Comparison of ENCODE assay signal across 8 mouse cellular contexts in the genomic region with DNA sequence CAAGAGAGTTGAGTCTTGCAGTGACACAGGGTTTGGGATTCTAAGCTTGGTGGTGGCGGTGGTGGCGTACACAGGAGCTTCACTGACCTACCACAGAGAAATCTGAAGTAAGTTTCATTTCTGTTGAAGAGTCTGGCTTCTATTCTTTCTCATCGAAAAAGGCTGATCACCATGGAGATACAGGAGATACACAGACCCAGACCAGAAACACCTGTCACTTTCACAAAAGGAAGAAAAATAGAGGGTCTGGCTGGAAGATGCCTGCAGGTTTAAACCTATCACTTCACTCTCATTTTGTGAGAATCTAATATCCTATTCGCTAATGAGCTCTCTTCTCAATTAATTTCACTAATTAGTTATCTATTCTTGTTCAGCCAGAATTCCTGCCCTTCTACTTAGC. TPM values are rescaled to one million over a fixed set of nuclear protein-coding genes. Genes with fewer than 3 reads are reported as not detected.
DNase-seq lines count a peak whose midpoint lies in the region; ATAC-seq lines count a peak whose summit lies in the region.

No protein-coding gene starts in this region.

- H3K4me2 ChIP-seq in kidney, embryonic 16.5 days (replicated peaks; ENCODE audit: low read depth, low read length): peak overlapping the region; percentile 80
- peak overlapping the region; percentile 89 for H3K4me2 ChIP-seq in embryonic facial prominence, embryonic 13.5 days
- peak overlapping the region; percentile 90 for H3K4me2 ChIP-seq in intestine, embryonic 16.5 days (ENCODE audit: low read depth, low read length)
- peak overlapping the region; percentile 82 for H3K4me2 ChIP-seq in neural tube, embryonic 12.5 days (replicated peaks)

- H3K27ac ChIP-seq in kidney, embryonic 16.5 days (ENCODE audit: low read length): no peak overlapping the region
- H3K27ac ChIP-seq in embryonic facial prominence, embryonic 13.5 days: no peak overlapping the region
- H3K27ac ChIP-seq in intestine, embryonic 16.5 days (ENCODE audit: low read length): no peak overlapping the region
- H3K27ac ChIP-seq in neural tube, embryonic 12.5 days: no peak overlapping the region

- H3K9ac ChIP-seq in kidney, embryonic 16.5 days (replicated peaks; ENCODE audit: low read length): 0 out of 2 replicates have a peak overlapping the region, but pooled peaks have one; percentile 91
- no peak overlapping the region for H3K9ac ChIP-seq in embryonic facial prominence, embryonic 13.5 days
- no peak overlapping the region for H3K9ac ChIP-seq in intestine, embryonic 16.5 days (ENCODE audit: low read depth, low read length)
- no peak overlapping the region for H3K9ac ChIP-seq in neural tube, embryonic 12.5 days

- H3K9me3 ChIP-seq in kidney, embryonic 16.5 days (ENCODE audit: low read length): no peaks in the 10 kb centered on the region
- H3K9me3 ChIP-seq in embryonic facial prominence, embryonic 13.5 days: no peaks in the 10 kb centered on the region
- no peaks in the 10 kb centered on the region for H3K9me3 ChIP-seq in intestine, embryonic 16.5 days (ENCODE audit: control insufficient read depth, low read length)
- H3K9me3 ChIP-seq in neural tube, embryonic 12.5 days: no peaks in the 10 kb centered on the region

- 73% methylated on average over 4 of the region's 4 CpGs for WGBS in kidney, embryonic 16.5 days
- WGBS in embryonic facial prominence, embryonic 13.5 days: 78% methylated on average over 4 of the region's 4 CpGs
- WGBS in intestine, embryonic 16.5 days: 74% methylated on average over 4 of the region's 4 CpGs
- 73% methylated on average over 4 of the region's 4 CpGs for WGBS in neural tube, embryonic 12.5 days

- peaks cover 63% of the 10 kb centered on the region for H3K4me1 ChIP-seq in kidney, embryonic 16.5 days (ENCODE audit: insufficient read depth, low read length)
- peaks cover 40% of the 10 kb centered on the region for H3K4me1 ChIP-seq in embryonic facial prominence, embryonic 13.5 days
- peaks cover 32% of the 10 kb centered on the region for H3K4me1 ChIP-seq in intestine, embryonic 16.5 days (ENCODE audit: control insufficient read depth, insufficient read depth, low read length)
- H3K4me1 ChIP-seq in neural tube, embryonic 12.5 days: peaks cover 23% of the 10 kb centered on the region

- H3K27me3 ChIP-seq in kidney, embryonic 16.5 days (ENCODE audit: insufficient read depth, low read length): no peaks in the 10 kb centered on the region
- peaks cover 16% of the 10 kb centered on the region for H3K27me3 ChIP-seq in embryonic facial prominence, embryonic 13.5 days
- no peaks in the 10 kb centered on the region for H3K27me3 ChIP-seq in intestine, embryonic 16.5 days (replicated peaks; ENCODE audit: control insufficient read depth, insufficient read depth, low read length)
- no peaks in the 10 kb centered on the region for H3K27me3 ChIP-seq in neural tube, embryonic 12.5 days (replicated peaks)

- no peak for DNase-seq in kidney, adult 8-10 months
- no peak for DNase-seq in cerebellum, adult 9-11 months
- DNase-seq in layer of hippocampus, adult 18-20 months (ENCODE audit: low spot score in 2 of 2): no peak

- no peak for ATAC-seq in kidney, embryonic 16.5 days (ENCODE audit: low FRiP score, low TSS enrichment)
- no peak for ATAC-seq in embryonic facial prominence, embryonic 13.5 days (ENCODE audit: insufficient number of reproducible peaks, insufficient read depth, low FRiP score, low TSS enrichment, low read depth)
- no peak for ATAC-seq in intestine, embryonic 16.5 days
- ATAC-seq in neural tube, embryonic 12.5 days (ENCODE audit: low FRiP score, low read depth): no peak
- ATAC-seq in frontal cortex, adult (ENCODE audit: low TSS enrichment): no peak

- peak overlapping the region; percentile 83; the same call in 1 of the 2 replicates for H3K4me3 ChIP-seq in kidney, embryonic 16.5 days (ENCODE audit: low read length)
- H3K4me3 ChIP-seq in embryonic facial prominence, embryonic 13.5 days: peak overlapping the region; percentile 83; the same call in 1 of the 2 replicates
- H3K4me3 ChIP-seq in intestine, embryonic 16.5 days (ENCODE audit: low read length): no peak overlapping the region
- H3K4me3 ChIP-seq in neural tube, embryonic 12.5 days: no peak overlapping the region

- no peaks in the 10 kb centered on the region for H3K36me3 ChIP-seq in kidney, embryonic 16.5 days (ENCODE audit: insufficient read depth, low read length)
- H3K36me3 ChIP-seq in embryonic facial prominence, embryonic 13.5 days: no peaks in the 10 kb centered on the region
- no peaks in the 10 kb centered on the region for H3K36me3 ChIP-seq in intestine, embryonic 16.5 days (ENCODE audit: control insufficient read depth, insufficient read depth, low read length)
- no peaks in the 10 kb centered on the region for H3K36me3 ChIP-seq in neural tube, embryonic 12.5 days

RNA-seq across cellular contexts. Expression of a gene that starts 1.6 kb away (rescaled TPM):
- polyA plus RNA-seq in kidney, embryonic 16.5 days (2015; fragmentation: Nextera tagmentation; extraction: Ambion mirVana): 8.9 and 9.4 TPM in 2 replicates
- polyA plus RNA-seq in embryonic facial prominence, embryonic 13.5 days (2015; fragmentation: Nextera tagmentation; extraction: Ambion mirVana): 7.6 and 8.9 TPM in 2 replicates
- polyA plus RNA-seq in intestine, embryonic 16.5 days (2015; fragmentation: Nextera tagmentation; extraction: Ambion mirVana): 7.2 and 8.1 TPM in 2 replicates
- 24.4 and 25.5 TPM in 2 replicates for polyA plus RNA-seq in neural tube, embryonic 12.5 days (2016; fragmentation: Nextera tagmentation; extraction: Ambion mirVana)
- total RNA-seq in layer of hippocampus, adult 18-20 months (2021): 10 to 100 TPM; 43.7 to 44.5 TPM

Comparison
In these comparisons a context has a peak if more than half of its experiments do, and no peak if none do; other contexts are left out.
1. H3K4me3 ChIP-seq: peak in kidney, embryonic 16.5 days (single experiment) and embryonic facial prominence, embryonic 13.5 days (single experiment); none in intestine, embryonic 16.5 days (single experiment) and neural tube, embryonic 12.5 days (single experiment).
2. Peak in every context shown above with its lines, with median percentiles within 50 percentile points of each other: H3K4me2 ChIP-seq.